Mouse (Mus musculus): Measurements from ENCODE around the gene Gm45213.
A peak's percentile ranks its signal among the peaks of the same experiment; 100 is the strongest.
"Not testable (repeated sequence)": the region's sequence is repeated elsewhere in the genome, so short reads cannot be mapped to it uniquely, and the experiment has no call there.

Gm45213 gene

DNA sequence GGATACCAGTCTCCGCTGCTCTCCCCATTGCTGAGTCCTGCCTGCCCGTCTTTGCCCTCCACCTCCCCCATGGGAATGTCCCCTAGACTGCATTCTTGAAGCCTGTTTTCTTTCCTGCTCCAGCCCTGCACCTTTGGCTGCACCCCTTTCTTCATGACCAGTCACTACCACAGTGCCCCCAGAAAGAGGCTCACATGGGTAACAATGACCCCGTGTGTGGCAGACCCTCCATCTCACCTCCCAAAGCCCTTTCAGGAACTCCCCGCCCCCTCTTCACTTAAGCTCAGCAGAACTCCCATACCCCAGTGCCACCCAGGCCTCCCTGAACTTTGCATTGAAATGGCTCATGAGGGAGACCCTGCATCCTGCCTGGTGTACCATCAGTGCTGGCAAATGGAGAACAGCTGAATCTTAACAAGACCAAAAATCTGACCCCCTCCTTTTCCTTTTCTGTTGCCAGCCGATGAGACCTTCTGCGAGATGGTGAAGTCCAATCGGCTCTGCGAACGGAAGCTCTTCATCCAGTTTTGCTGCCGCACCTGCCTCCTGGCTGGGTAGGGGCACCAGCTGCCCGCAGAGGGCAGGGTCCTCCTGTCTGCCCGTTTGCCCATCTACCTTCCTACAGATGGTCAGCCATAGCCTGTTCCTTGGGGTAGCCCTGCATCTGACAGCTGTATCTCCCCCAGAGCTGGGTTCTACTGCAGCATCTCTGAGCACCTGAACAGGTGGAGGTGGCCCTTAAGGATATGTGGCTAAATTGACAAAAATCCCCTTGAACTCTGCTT is 5.2 kb downstream of the Gm45213 start:
- ATAC-seq (ENCODE audit: insufficient number of reproducible peaks, low FRiP score, low TSS enrichment): no peak

DNA sequence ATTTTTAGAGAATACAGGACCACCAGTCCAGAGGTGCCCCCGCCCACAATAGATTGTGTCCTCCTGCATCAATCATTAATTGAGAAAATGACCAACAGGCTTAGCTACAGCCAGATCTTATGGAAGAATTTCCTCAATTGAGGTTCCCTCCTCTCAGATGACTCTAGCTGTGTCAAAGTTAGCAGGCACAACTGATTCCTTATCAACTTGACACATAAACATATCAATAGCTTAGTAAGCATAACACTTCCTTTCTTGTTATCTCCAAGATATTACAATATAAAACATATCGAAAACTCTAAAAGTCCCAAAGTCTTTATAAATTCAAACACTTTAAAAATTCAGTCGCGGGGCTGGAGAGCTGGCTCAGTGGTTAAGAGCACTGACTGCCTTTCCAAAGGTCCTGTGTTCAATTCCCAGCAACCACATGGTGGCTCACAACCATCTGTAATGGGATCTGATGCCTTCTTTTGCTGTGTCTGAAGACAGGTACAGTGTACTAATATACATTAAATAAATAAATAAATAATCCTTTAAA is 10.6 kb downstream of the Gm45213 start:
- ATAC-seq (ENCODE audit: insufficient number of reproducible peaks, low FRiP score, low TSS enrichment): no peak

DNA sequence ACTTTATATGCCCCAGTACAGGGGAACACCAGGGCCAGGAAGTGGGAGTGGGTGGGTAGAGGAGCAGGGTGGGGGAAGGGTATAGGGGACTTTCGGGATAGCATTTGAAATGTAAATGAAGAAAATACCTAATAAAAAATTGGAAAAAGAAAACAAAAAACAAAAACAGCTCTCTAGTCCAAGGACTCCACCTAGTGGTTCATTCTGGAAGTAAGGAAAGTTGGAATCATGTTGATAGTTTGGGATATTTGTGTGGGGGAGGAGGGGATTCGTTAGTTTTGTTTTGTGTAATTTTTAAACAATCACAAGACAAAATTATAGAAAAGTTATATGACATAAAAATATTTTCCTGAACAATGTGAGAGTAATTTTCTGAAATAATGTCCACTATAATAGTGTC is 12.0 kb downstream of the Gm45213 start:
- not testable (repeated sequence) for ATAC-seq (ENCODE audit: insufficient number of reproducible peaks, low FRiP score, low TSS enrichment)

DNA sequence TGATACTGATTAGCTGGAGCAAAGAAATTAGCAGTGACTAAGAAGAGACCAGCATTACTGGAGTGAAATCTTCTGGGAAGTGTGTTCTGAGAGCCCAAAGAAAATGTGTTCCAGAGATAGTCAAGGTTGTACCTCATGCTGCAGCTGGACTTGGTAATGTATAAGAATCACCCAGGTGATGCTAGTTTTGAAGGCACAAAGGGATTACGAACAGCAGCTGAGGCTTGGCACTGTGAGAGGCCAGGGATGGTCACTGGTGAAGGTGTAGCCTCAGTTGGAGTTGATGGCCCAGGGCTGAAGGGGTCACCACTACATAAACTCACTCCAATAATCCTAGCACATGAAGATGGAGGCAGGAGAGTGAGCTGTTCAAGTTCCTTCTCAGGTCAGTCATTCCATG is 15.3 kb downstream of the Gm45213 start, which contains the start of gene Snrpa1:
TSS of gene Snrpa1 (plus strand) at position 301 of the 400 bp plus-strand sequence.
- ATAC-seq (ENCODE audit: insufficient number of reproducible peaks, low FRiP score, low TSS enrichment): no peak

DNA sequence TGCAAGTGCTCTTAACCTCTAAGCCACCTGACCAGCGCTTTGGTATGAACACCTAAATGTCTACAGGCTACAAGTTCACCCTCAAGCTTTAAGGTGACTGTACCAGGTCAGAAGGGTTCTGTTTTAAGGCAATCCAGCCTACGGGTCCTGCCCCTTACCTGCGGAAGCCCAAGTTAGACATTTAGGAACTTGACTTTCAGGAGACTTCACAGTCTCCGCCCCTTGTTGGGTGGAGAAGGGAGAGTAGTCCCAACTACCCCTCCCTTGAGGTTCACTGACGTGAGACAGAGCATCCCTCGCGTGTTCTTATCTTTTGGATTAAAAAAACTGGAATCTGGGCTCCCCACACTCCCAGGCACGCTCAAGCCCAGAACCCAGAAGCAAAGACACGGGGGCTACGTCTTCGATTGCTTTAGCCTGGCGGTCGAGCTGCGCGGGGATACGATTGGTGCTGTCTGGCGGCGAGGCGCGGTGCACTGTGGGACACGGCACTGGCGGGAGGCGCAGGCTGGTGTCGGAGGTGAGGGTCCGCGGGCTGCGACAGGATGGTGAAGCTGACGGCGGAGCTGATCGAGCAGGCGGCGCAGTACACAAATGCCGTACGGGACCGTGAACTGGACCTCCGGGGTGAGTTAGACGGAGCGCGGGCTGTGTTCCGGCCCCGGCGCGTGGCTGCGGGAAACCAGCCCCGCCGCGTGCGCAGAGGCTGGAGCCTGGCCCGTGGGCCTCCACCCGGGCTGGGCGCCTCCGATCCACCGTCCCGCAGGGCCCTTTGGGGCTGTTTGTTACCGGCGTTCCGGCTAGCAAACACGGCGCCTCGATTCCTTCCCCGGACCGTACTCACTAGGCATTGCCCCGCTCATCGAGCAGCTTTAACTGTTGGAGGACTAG is 16.9 kb downstream of the Gm45213 start:
- peak; percentile 91 for ATAC-seq (ENCODE audit: insufficient number of reproducible peaks, low FRiP score, low TSS enrichment)

DNA sequence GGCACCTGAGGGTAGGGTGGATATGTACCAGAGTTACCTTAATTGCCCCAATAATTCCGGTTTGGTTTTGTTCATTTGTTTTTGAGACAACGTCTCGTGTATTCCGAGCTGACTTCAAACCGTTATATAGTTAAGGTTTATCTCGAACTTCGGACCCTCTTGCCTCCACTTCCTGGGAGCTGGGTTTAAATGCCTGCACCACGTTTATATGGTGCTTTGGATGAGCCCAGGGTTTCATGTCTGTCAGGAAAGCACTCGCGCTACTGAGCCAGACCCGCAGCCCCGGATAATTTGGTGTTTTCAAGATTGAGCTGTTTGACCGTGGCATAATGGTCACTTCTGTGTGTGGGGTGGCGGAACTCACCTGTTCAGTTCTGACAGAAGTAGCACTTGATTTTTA is 17.7 kb downstream of the Gm45213 start:
- no peak for ATAC-seq (ENCODE audit: insufficient number of reproducible peaks, low FRiP score, low TSS enrichment)

DNA sequence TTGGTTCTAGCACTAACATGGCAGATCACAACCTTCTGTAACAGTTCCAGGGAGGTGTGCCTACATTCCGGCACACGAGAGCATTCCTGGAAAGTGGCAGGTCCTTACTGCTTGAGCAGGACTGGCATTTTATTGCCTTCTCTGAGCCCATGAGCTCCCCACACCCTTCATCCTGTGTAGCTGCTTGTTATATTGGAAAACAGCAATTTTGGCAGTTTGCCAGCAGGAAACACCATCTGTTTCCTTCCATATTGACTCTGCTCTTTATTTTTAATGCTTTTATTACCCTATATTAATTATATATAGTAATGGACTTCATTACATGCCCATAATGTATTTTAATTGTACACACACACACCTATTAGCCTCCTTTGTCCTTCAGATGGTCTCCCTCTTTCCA is 33.0 kb downstream of the Gm45213 start:
- no peak for ATAC-seq (ENCODE audit: insufficient number of reproducible peaks, low FRiP score, low TSS enrichment)

DNA sequence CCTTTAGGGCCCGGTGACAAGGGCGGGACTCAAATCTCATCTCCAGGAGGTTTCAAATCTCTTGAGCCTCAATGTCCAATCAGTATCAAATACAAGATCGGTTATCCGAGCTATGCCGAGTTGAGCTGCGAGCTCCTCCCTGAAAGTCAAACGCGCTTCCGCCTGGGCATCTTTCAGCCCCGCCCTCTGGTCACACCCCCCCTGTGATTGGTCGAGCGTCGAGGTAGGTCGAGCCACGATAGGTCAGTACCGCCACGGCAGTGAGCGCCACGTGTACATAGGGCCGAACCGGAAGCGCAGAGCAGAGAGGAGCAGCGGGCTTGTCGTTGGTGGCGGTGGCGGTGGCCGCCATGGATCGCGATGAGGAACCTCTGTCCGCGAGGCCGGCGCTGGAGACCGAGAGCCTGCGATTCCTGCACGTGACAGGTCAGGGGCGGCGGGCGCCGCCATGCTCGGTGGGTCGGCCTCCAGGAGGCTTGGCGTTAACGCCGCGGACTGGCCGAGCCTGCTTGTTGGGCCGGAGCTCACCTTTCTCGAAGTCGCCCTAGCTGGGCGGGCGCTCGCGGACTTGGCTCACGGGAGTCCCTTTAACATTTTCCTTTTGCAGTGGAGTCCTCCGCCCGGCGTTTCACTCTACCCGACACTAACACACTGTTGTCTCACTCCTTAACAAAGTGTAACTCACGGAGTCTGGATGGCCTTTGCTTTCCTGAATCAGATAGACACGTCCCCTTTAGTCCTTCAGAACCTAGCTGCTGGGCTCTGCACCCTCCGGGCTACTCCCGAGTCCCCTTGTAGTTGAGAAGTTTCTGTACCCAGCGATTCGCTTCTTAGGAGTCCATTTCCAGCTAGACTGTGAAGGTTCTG is 36.2 kb downstream of the Gm45213 start, which contains the start of gene Selenos:
TSS of gene Selenos (plus strand) at position 286 of the 867 bp plus-strand sequence.
- peak; percentile 99 for ATAC-seq (ENCODE audit: insufficient number of reproducible peaks, low FRiP score, low TSS enrichment)

DNA sequence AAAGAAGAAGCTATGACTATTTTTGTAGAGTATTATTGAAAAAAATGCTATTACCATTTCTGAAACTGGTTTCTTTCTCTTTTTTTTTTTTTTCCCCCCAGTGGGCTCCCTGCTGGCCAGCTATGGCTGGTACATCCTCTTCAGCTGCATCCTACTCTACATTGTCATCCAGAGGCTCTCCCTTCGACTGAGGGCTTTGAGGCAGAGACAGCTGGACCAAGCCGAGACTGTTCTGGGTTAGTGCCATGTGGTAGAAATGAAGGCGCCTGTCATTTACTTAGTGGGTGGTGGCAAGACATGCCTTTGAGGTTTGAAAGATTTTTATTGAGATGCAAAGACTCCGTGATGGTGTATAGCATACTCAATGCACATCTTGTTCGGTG is 36.8 kb downstream of the Gm45213 start:
- ATAC-seq (ENCODE audit: insufficient number of reproducible peaks, low FRiP score, low TSS enrichment): no peak

DNA sequence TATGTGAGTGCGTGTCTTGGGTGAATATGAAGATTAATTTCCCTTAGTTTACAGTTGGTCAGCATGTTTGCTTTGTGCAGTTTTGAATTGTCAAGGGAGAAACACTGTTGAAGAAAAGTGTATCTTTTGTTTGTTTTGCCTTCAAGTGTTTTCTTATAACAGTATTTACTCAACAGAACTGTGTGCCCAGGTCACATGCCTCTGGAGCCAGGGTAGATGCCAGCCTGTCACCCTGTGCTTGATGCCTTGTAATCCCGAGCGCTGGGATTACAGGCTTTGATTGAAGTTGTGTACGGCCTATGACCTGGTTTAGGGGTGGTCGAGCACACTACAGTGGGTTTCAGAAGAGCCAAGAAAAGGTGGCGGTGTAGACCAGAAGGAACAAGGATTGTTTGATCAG is 40.4 kb downstream of the Gm45213 start:
- ATAC-seq (ENCODE audit: insufficient number of reproducible peaks, low FRiP score, low TSS enrichment): no peak

DNA sequence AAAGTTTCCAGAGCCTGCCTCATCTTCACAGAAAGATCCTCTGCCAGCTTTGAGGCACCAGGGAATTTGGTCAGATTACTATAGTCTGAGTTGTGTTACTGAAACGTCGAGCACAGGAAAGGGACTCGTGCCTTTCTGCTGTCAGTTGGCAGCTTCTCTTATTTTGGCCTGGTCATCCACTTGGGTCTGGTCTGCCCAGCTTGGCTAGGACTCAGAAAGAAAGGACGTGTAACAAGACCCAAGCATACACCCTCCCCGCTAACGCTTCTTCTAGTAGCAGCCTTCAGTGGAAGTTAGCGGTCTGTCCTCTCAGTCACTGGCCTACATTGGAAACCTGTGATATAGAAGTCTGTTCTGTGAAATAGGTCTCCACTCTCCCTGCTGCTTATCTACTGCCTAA is 41.1 kb downstream of the Gm45213 start:
- ATAC-seq (ENCODE audit: insufficient number of reproducible peaks, low FRiP score, low TSS enrichment): no peak

DNA sequence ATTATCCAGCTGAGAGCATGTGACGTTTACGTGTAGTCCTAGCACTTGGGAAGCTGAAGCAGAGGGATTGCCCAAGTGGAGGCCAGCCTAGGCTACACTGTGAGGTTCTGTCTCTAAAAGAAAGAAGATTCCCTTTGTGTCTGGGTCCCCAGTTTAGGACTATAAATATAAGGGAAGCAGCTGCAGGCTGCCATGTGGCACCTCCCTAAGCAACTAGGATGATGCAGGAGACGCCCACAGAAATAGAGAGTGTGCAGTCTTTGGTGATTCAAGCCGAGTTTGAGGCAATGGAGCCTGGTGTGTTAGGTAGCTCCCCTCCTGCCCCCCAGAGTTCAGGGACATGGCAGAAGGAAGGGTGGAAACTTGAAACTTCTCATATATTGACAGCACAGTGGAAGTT is 44.2 kb downstream of the Gm45213 start:
- ATAC-seq (ENCODE audit: insufficient number of reproducible peaks, low FRiP score, low TSS enrichment): no peak

DNA sequence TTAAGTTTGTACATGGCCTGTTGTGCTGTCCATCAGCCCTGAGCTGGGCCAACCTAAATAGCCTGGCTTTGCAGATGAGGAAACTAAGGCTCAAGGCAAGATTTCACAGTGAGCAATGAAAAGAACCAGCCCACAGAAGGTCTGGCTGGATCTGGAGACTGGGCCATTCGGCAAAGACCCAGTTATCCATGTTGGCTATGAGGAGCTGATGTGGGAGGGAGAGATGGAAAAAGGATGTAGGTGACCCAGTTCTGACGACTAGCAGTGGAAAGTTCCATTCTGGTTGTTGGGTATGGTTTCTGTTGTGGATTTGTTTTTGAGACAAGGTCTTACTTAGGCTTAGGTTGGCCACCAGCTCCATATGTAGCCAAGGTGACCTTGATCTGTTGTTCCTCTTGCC is 44.7 kb downstream of the Gm45213 start:
- ATAC-seq (ENCODE audit: insufficient number of reproducible peaks, low FRiP score, low TSS enrichment): no peak

DNA sequence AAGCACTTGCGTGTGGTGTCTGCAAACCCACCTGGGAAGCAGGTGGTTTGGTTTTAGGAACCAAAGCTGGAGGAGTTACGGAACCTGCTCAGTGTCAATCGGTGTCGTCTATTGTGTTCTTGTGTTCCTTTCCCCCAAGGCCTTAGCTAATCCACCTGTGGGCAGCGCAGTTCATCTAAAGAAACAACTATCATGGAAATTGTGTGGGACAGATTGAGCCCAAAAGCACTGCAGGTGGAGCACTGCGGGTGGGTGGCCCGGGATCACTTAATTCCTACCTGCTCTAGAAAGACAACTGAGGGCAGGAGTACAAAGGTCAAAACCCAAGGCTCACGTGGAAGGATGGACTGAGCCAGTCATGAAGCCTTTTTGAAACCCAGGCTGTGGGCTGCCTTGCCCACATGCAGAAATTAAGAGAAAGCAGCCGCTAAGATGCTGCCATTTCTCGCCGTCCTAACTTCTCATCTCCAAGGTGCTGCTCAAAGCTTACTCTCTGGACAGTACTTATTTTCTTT is 47.3 kb downstream of the Gm45213 start:
- no peak for ATAC-seq (ENCODE audit: insufficient number of reproducible peaks, low FRiP score, low TSS enrichment)

DNA sequence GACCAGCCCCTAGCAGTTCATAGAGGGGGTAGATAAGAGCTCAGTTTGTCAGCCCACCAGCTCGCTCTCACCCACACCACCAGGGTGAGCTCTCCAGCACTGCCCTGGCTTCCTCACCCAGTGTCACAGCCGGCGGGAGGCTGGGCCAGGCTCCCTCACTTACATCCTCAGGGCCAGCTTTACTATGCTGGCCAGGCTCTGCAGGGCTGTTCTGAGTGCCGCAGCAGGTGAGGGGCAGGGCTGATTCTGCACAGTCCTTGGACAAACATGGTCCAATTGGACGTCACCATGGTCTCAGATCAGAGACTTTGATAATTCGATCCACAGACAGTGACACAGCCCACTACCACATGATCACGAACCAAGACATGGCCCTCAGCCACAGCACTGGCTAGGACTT is 48.2 kb downstream of the Gm45213 start:
- ATAC-seq (ENCODE audit: insufficient number of reproducible peaks, low FRiP score, low TSS enrichment): no peak

DNA sequence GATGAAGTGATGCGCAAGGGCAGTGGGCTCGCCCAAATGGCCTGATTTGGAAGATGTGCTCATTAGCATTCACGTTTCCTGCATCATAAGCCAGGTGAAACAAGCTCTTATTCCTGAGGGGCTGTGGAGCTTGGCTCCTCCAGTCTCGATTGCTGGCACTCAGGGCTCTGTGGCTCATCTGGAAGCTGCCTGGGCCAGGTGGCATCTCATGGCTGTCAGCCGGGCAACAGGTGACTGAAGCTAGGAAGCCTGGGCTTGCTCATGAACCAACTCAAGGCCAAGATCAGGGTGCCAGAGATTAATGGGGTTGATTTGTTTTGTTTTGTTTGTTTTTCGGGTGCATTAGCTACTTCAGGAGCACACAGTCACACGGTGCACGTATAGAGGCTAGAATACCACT is 49.3 kb downstream of the Gm45213 start:
- ATAC-seq (ENCODE audit: insufficient number of reproducible peaks, low FRiP score, low TSS enrichment): no peak

DNA sequence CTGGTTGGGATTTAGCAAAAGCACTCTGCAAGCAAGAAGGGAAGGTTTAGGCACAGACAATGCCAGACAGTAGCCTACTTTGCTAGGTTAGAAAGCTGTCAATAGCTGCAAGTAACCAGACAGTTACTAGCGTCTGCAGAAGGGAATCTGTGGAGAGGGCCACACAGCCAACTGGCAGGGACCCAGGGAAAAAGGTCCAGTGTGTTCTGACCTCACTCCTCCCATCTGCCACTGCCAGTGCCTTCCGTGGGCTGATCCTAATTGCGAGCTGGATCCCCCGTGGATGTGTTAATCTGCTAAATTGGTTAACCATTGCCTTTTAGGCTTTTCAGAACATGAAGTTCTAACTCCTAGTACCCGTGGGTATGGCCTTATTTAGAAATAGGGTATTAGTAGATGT is 50.7 kb downstream of the Gm45213 start:
- no peak for ATAC-seq (ENCODE audit: insufficient number of reproducible peaks, low FRiP score, low TSS enrichment)

DNA sequence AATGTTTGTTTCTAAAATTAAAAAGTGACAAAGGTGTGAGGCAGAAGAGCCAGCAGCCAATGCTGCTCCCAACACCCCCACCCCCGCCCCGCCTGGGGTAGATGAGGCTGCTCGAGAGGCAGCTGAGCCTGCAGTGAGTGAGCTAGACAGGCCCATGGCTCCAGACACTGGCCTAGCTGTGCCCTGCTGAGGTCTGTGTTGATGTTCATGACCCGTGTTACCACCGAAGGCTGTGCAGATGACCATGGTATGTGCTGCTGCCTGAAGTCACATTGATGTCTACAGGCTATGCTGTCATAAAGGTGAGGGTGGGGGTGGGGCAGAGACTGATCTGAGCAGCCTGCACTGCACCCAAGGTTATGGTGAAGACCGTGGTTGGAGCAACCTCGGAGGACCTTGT is 55.4 kb downstream of the Gm45213 start:
- ATAC-seq (ENCODE audit: insufficient number of reproducible peaks, low FRiP score, low TSS enrichment): no peak

DNA sequence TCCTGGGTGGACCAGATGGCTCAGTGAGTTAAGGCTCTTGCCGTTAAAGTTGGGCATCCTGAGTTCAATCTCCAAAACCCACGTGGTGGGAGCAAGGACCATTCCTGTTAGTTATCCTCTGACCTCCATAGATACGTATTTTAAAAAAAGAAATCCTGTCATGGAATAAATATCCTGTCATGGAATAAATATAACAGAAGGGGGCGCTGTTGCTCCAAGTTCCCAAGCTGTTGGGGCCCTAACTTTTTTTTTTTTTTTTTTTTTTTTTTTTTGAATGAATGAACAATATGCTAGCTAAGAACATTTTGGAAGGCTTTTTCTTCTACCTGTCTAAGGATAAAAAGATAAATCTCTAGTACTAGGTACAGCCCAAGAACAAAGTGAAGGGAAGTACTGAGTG is 58.5 kb downstream of the Gm45213 start:
- ATAC-seq (ENCODE audit: insufficient number of reproducible peaks, low FRiP score, low TSS enrichment): no peak

DNA sequence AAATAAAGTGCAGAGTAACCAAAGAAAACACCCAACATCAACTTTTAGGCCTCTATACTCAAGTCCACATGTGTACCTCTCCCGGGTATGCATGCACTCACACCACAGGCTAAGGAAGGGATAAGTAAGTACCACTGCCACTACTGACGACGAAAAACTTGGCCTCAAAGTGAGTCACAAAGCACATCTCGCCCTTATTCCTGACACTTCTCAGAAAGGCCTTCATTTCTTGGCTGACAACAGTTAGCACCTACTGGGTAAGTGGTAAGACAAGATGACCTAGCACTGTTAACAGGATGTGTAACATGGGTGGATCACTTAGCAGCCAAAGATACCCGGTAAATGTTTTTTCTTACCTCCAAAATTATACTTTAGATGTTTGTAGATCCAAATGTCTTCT is 61.1 kb downstream of the Gm45213 start:
- no peak for ATAC-seq (ENCODE audit: insufficient number of reproducible peaks, low FRiP score, low TSS enrichment)

Measured in cerebellum, adult (tissue).